Mouse (Mus musculus) left cerebral cortex, postnatal 10 days (tissue): ENCODE measurements around the gene Luc7l3. TPM values are rescaled to one million over a fixed set of nuclear protein-coding genes. Genes with fewer than 3 reads are reported as not detected.

Experiments used
- DNase-seq, 2 experiments: peaks; one replicate each; pipeline ENCODE4 v3.0.0; 2021 to 2022; ENCODE audit warnings: low spot score in 2 of 2, mixed read lengths in 1 of 2; ENCODE audit errors: extremely low spot score in 1 of 2
- intact Hi-C: fragments of 180-260 bp; cut with DNase I; formaldehyde crosslinking; loops from one replicate; pipeline ENCODE4 v1.15.1; 2025
- total RNA-seq, 2 experiments: library from RNA; stranded (reverse); gene quantifications; 2 replicates each; pipeline ENCODE4 v1.2.3; 2021

Luc7l3 gene
- total RNA-seq, 2 experiments from 2014 or later = 125 to 131 TPM

- no peak for DNase-seq
Measured at GRCm38 (mm10) chr11:94239706-94240105, 82.1 kb downstream of the Luc7l3 start.

DNA sequence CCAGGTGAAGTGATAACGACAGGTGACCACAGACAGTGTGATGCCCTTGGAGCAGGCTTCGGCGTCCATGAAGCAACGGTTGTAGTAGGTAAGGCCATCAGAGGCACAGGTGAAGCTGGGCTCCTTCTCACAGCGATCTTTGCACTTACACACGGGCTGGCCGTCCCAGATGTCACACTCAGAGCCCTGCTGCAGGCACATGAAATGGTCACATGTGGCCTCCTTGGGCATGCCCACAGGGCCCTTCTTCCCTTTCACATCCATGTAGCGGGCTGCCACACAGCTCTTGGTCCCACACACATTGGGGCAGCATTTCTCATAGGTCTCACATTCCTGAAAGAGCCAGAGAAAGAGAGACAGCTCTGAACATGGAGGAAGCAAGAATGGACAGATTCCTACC is 83.0 kb downstream of the Luc7l3 start:
- DNase-seq = no peak
- intact Hi-C loops = loop anchor here (5.0 kb wide), 1 partner anchor 249 kb away; the partner anchor contains the start of gene Spata20

More at GRCm38 (mm10) chr11:94239706-94240105, 82.1 kb downstream of the Luc7l3 start:
- intact Hi-C loops = loop anchor here (5.0 kb wide), 1 partner anchor 248 kb away; the partner anchor contains the start of gene Spata20

Other genes starting within 250 kb of the Luc7l3 start
- 10 to 100 TPM; 29.9 to 30.9 TPM for gene Tob1, start 110.5 kb downstream of the Luc7l3 start, total RNA-seq
- gene Wfikkn2, start 76.0 kb downstream of the Luc7l3 start, total RNA-seq = 1 to 10 TPM; 1.0 to 1.3 TPM
- gene Gm21885, start 40.1 kb downstream of the Luc7l3 start, total RNA-seq = not detected
- gene Ankrd40, start 6.0 kb upstream of the Luc7l3 start, total RNA-seq = 10 to 100 TPM; 73.3 to 75.7 TPM
- gene Abcc3, start 71.0 kb upstream of the Luc7l3 start, total RNA-seq = 1 to 10 TPM; 1.6 to 2.1 TPM
- 100 to 1,000 TPM; 143 to 151 TPM for gene Cacna1g, start 152.2 kb upstream of the Luc7l3 start, total RNA-seq
- gene Spata20, start 164.2 kb upstream of the Luc7l3 start, total RNA-seq = 1 to 10 TPM in 1 of 2 experiments, under 1 TPM in 1; 0.92 to 1.5 TPM
- gene Epn3, start 178.0 kb upstream of the Luc7l3 start, total RNA-seq = 1 to 10 TPM; 1.6 to 1.8 TPM
- 1 to 10 TPM; 1.4 to 1.6 TPM for gene Mycbpap, start 199.8 kb upstream of the Luc7l3 start, total RNA-seq
- gene Rsad1, start 227.3 kb upstream of the Luc7l3 start, total RNA-seq = 10 to 100 TPM; 15.9 to 18.7 TPM
- gene Chad, start 243.1 kb upstream of the Luc7l3 start, total RNA-seq = under 1 TPM; 0.26 to 0.49 TPM